Mouse (Mus musculus): ENCODE data around the gene Map2k7. TPM values are rescaled to one million over a fixed set of nuclear protein-coding genes. Genes with fewer than 3 reads are reported as not detected.

Map2k7 gene
- total and polyA plus RNA-seq, 2 experiments from 2014 or later: 21.0 to 36.8 TPM

- no peak overlapping the region for H3K4me2 ChIP-seq (ENCODE audit: low read depth, low read length)
- H3K9me3 ChIP-seq (replicated peaks; ENCODE audit: control insufficient read depth, low read length): no peaks in the 10 kb centered on the region
- no peak overlapping the region for H3K9ac ChIP-seq (replicated peaks; ENCODE audit: low read depth, low read length)
- H3K4me3 ChIP-seq (ENCODE audit: low read depth, low read length): no peak overlapping the region
- no peak overlapping the region for H3K27ac ChIP-seq (ENCODE audit: low read depth)
- ATAC-seq (ENCODE audit: insufficient read depth, low read depth) (no peak), DNase-seq (ENCODE audit: low spot score) (no peak)
- WGBS: 46% methylated on average over 10 of the region's 10 CpGs
- H3K4me1 ChIP-seq (ENCODE audit: control insufficient read depth, insufficient read depth): 0 out of 2 replicates have a peak, but pooled peaks cover 5% of the 10 kb centered on the region
- TF ChIP-seq CTCF (IDR thresholded peaks at IDR 0.05; ENCODE audit: low read depth): no peak
- no peak for TF ChIP-seq EP300 (IDR thresholded peaks at IDR 0.05; ENCODE audit: low read depth)
- peaks cover 29% of the 10 kb centered on the region for H3K27me3 ChIP-seq (ENCODE audit: control insufficient read depth, insufficient read depth, low read length)
- no peaks in the 10 kb centered on the region for H3K36me3 ChIP-seq (replicated peaks; ENCODE audit: control insufficient read depth, insufficient read depth, low read length)
Observed at GRCm38 (mm10) chr8:4230612-4231351, 7.8 kb upstream of the Map2k7 start.

- Histone ChIP-seq H3K9ac (replicated peaks; ENCODE audit: low read depth, low read length) (peak overlapping the region; percentile 76), H3K27ac (ENCODE audit: low read depth) (peak overlapping the region; percentile 97), H3K4me2 (ENCODE audit: low read depth, low read length) (peak overlapping the region; percentile 79), H3K9me3 (replicated peaks; ENCODE audit: control insufficient read depth, low read length) (no peaks in the 10 kb centered on the region), H3K27me3 (ENCODE audit: control insufficient read depth, insufficient read depth, low read length) (no peaks in the 10 kb centered on the region), H3K4me3 (ENCODE audit: low read depth, low read length) (peak overlapping the region; percentile 92), H3K36me3 (replicated peaks; ENCODE audit: control insufficient read depth, insufficient read depth, low read length) (peaks cover 12% of the 10 kb centered on the region), H3K4me1 (ENCODE audit: control insufficient read depth, insufficient read depth) (peaks cover 22% of the 10 kb centered on the region)
- DNase-seq (ENCODE audit: low spot score): peak; percentile 14
- WGBS: 16% methylated on average over 15 of the region's 15 CpGs
- ATAC-seq (ENCODE audit: insufficient read depth, low read depth): no peak
- TF ChIP-seq CTCF (IDR thresholded peaks at IDR 0.05; ENCODE audit: low read depth) (no peak), EP300 (IDR thresholded peaks at IDR 0.05; ENCODE audit: low read depth) (no peak)
Observed at GRCm38 (mm10) chr8:4237814-4238433, 616 bp upstream of the Map2k7 start.

DNA sequence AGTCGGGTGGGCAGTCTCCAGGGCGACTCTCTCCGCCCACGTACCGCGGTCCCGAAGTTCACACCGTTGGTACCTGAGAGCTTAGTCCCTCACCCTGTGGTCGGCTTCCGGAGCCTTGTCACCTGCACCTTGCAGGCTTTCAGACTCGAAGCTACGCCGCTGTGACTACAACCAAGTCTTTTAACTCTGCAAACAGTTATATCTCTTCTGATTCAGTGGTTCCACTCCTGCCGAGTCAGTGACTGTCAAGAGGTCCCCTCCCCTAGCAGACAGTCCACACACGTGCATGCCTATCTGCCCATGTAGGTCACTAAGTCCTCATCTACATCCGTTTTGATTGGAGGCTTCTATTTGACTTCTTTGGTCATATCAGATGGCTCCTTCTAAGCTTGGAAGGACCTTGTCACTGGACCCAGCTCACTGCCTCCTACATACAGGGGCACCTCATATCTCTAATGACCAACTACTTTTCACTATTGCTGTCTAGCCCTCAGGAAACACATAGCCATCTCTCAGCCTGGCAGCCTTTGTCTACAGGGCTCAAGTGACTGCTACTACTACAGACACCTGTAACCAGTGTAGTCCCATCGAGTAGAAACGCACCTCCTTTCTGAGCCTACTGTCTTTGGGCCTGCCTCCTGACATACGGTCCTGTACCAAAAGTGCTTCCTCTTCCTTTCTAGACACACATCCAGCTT is 802 bp downstream of the Map2k7 start:
- ATAC-seq (ENCODE audit: insufficient read depth, low read depth): peak; percentile 7; the same call in 1 of the 2 replicates
- TF ChIP-seq EP300 (IDR thresholded peaks at IDR 0.05; ENCODE audit: low read depth) (no peak), CTCF (IDR thresholded peaks at IDR 0.05; ENCODE audit: low read depth) (no peak)
- Histone ChIP-seq H3K36me3 (replicated peaks; ENCODE audit: control insufficient read depth, insufficient read depth, low read length) (peaks cover 26% of the 10 kb centered on the region), H3K4me3 (ENCODE audit: low read depth, low read length) (peak overlapping the region; percentile 92), H3K4me1 (ENCODE audit: control insufficient read depth, insufficient read depth) (peaks cover 22% of the 10 kb centered on the region), H3K27ac (ENCODE audit: low read depth) (peak overlapping the region; percentile 96), H3K4me2 (ENCODE audit: low read depth, low read length) (peak overlapping the region; percentile 91), H3K9me3 (replicated peaks; ENCODE audit: control insufficient read depth, low read length) (no peaks in the 10 kb centered on the region), H3K27me3 (ENCODE audit: control insufficient read depth, insufficient read depth, low read length) (no peaks in the 10 kb centered on the region), H3K9ac (replicated peaks; ENCODE audit: low read depth, low read length) (peak overlapping the region; percentile 83)
- WGBS: 8% methylated on average over 19 of the region's 19 CpGs
- DNase-seq (ENCODE audit: low spot score): no peak

DNA sequence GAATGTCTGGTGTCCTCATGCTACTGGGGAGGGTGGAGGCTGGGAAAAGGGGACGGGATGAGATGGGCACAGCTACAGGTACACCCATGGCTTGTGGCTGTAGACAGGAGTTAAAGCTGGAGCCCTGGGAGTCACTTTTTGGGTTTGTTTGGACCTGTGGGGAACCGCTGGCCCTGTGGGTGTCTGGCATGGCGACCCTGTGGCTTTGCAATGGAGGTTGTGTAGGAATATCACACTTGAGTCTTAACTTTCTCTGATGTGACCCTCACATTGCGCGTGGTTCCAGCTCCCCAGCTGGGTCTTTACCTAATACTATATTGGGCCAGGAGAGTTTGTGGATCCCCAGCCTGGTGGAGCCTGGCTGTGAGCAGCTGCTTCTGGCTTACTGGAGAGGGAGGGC is 6.5 kb downstream of the Map2k7 start:
- no peak overlapping the region for H3K27ac ChIP-seq (ENCODE audit: low read depth)
- DNase-seq (ENCODE audit: low spot score) (no peak), ATAC-seq (ENCODE audit: insufficient read depth, low read depth) (no peak)
- H3K36me3 ChIP-seq (replicated peaks; ENCODE audit: control insufficient read depth, insufficient read depth, low read length): peaks cover 63% of the 10 kb centered on the region
- 95% methylated on average over 5 of the region's 5 CpGs for WGBS
- TF ChIP-seq CTCF (IDR thresholded peaks at IDR 0.05; ENCODE audit: low read depth) (no peak), EP300 (IDR thresholded peaks at IDR 0.05; ENCODE audit: low read depth) (no peak)
- no peak overlapping the region for H3K4me3 ChIP-seq (ENCODE audit: low read depth, low read length)
- H3K9me3 ChIP-seq (replicated peaks; ENCODE audit: control insufficient read depth, low read length): no peaks in the 10 kb centered on the region
- peaks cover 9% of the 10 kb centered on the region; the same call in 1 of the 2 replicates for H3K4me1 ChIP-seq (ENCODE audit: control insufficient read depth, insufficient read depth)
- H3K4me2 ChIP-seq (ENCODE audit: low read depth, low read length): no peak overlapping the region
- H3K9ac ChIP-seq (replicated peaks; ENCODE audit: low read depth, low read length): no peak overlapping the region
- no peaks in the 10 kb centered on the region for H3K27me3 ChIP-seq (ENCODE audit: control insufficient read depth, insufficient read depth, low read length)

- Histone ChIP-seq H3K9me3 (replicated peaks; ENCODE audit: control insufficient read depth, low read length) (no peaks in the 10 kb centered on the region), H3K36me3 (replicated peaks; ENCODE audit: control insufficient read depth, insufficient read depth, low read length) (peaks cover 63% of the 10 kb centered on the region), H3K27ac (ENCODE audit: low read depth) (no peak overlapping the region), H3K9ac (replicated peaks; ENCODE audit: low read depth, low read length) (no peak overlapping the region), H3K4me1 (ENCODE audit: control insufficient read depth, insufficient read depth) (0 out of 2 replicates have a peak, but pooled peaks cover 4% of the 10 kb centered on the region), H3K4me3 (ENCODE audit: low read depth, low read length) (no peak overlapping the region), H3K4me2 (ENCODE audit: low read depth, low read length) (no peak overlapping the region), H3K27me3 (ENCODE audit: control insufficient read depth, insufficient read depth, low read length) (no peaks in the 10 kb centered on the region)
- TF ChIP-seq EP300 (IDR thresholded peaks at IDR 0.05; ENCODE audit: low read depth): no peak
- TF ChIP-seq CTCF (IDR thresholded peaks at IDR 0.05; ENCODE audit: low read depth): no peak
- 85% methylated on average over 13 of the region's 13 CpGs for WGBS
- no peak for ATAC-seq (ENCODE audit: insufficient read depth, low read depth)
- DNase-seq (ENCODE audit: low spot score): no peak
Observed at GRCm38 (mm10) chr8:4245737-4246136, 7.2 kb downstream of the Map2k7 start.
